Mouse (Mus musculus): ENCODE data around the gene Naa30. TPM values are rescaled to one million over a fixed set of nuclear protein-coding genes. Genes with fewer than 3 reads are reported as not detected.

Naa30 gene
- polyA plus RNA-seq, 1 experiment = 8.5 TPM

GRCm38 (mm10) chr14:49226986-49227385 lies 55.0 kb downstream of the Naa30 start:
- TF ChIP-seq CTCF (IDR thresholded peaks at IDR 0.05; ENCODE audit: control insufficient read depth, insufficient read depth, insufficient read length) (no peak), FOSL1 (IDR thresholded peaks at IDR 0.05; ENCODE audit: insufficient read depth, low read length, poor library complexity, severe bottlenecking) (no peak), MAX (IDR thresholded peaks at IDR 0.05) (no peak), MYOG (IDR thresholded peaks at IDR 0.05; ENCODE audit: control insufficient read depth, extremely low read depth, insufficient read length) (no peak), CEBPB (IDR thresholded peaks at IDR 0.05; ENCODE audit: low read depth) (no peak), MYOD1 (IDR thresholded peaks at IDR 0.05; ENCODE audit: control insufficient read depth, insufficient read length, low read depth) (no peak), USF1 (IDR thresholded peaks at IDR 0.05; ENCODE audit: low read depth) (no peak)
- no peak overlapping the region for H3K4me3 ChIP-seq (ENCODE audit: insufficient read depth, poor library complexity, severe bottlenecking)
- no peaks in the 10 kb centered on the region for H3K36me3 ChIP-seq (ENCODE audit: control insufficient read depth, insufficient read depth)

GRCm38 (mm10) chr14:49231845-49232244 lies 59.8 kb downstream of the Naa30 start:
- TF ChIP-seq CEBPB (IDR thresholded peaks at IDR 0.05; ENCODE audit: low read depth) = no peak
- TF ChIP-seq MAX (IDR thresholded peaks at IDR 0.05) = no peak
- TF ChIP-seq CTCF (IDR thresholded peaks at IDR 0.05; ENCODE audit: control insufficient read depth, insufficient read depth, insufficient read length) = no peak
- TF ChIP-seq MYOD1 (IDR thresholded peaks at IDR 0.05; ENCODE audit: control insufficient read depth, insufficient read length, low read depth) = no peak
- no peak for TF ChIP-seq MYOG (IDR thresholded peaks at IDR 0.05; ENCODE audit: control insufficient read depth, extremely low read depth, insufficient read length)
- no peak for TF ChIP-seq USF1 (IDR thresholded peaks at IDR 0.05; ENCODE audit: low read depth)
- TF ChIP-seq FOSL1 (IDR thresholded peaks at IDR 0.05; ENCODE audit: insufficient read depth, low read length, poor library complexity, severe bottlenecking) = no peak
- no peak overlapping the region for H3K4me3 ChIP-seq (ENCODE audit: insufficient read depth, poor library complexity, severe bottlenecking)
- H3K36me3 ChIP-seq (ENCODE audit: control insufficient read depth, insufficient read depth) = no peaks in the 10 kb centered on the region
- no peaks in the 10 kb centered on the region for H3K79me3 ChIP-seq (ENCODE audit: low read depth)
- H3K27me3 ChIP-seq (ENCODE audit: control insufficient read depth, insufficient read depth, insufficient read length) = no peaks in the 10 kb centered on the region
- no peak overlapping the region for H3ac ChIP-seq (ENCODE audit: control insufficient read depth, insufficient read length, low read depth)
- H3K79me2 ChIP-seq (ENCODE audit: control insufficient read depth, insufficient read depth) = no peaks in the 10 kb centered on the region

More at GRCm38 (mm10) chr14:49226986-49227385, 55.0 kb downstream of the Naa30 start:
- Histone ChIP-seq H3K27me3 (ENCODE audit: control insufficient read depth, insufficient read depth, insufficient read length) (no peaks in the 10 kb centered on the region), H3K79me2 (ENCODE audit: control insufficient read depth, insufficient read depth) (no peaks in the 10 kb centered on the region), H3K79me3 (ENCODE audit: low read depth) (no peaks in the 10 kb centered on the region), H3ac (ENCODE audit: control insufficient read depth, insufficient read length, low read depth) (no peak overlapping the region)

- no peaks in the 10 kb centered on the region for H3K79me3 ChIP-seq (ENCODE audit: low read depth)
- no peaks in the 10 kb centered on the region for H3K36me3 ChIP-seq (ENCODE audit: control insufficient read depth, insufficient read depth)
- H3K79me2 ChIP-seq (ENCODE audit: control insufficient read depth, insufficient read depth) = no peaks in the 10 kb centered on the region
- TF ChIP-seq CTCF (IDR thresholded peaks at IDR 0.05; ENCODE audit: control insufficient read depth, insufficient read depth, insufficient read length) = no peak
- no peaks in the 10 kb centered on the region for H3K27me3 ChIP-seq (ENCODE audit: control insufficient read depth, insufficient read depth, insufficient read length)
- H3ac ChIP-seq (ENCODE audit: control insufficient read depth, insufficient read length, low read depth) = no peak overlapping the region
- no peak overlapping the region for H3K4me3 ChIP-seq (ENCODE audit: insufficient read depth, poor library complexity, severe bottlenecking)
Observed at GRCm38 (mm10) chr14:49234788-49235515, 62.9 kb downstream of the Naa30 start.

GRCm38 (mm10) chr14:49238206-49238605 lies 66.2 kb downstream of the Naa30 start:
- TF ChIP-seq MYOD1 (IDR thresholded peaks at IDR 0.05; ENCODE audit: control insufficient read depth, insufficient read length, low read depth) (no peak), USF1 (IDR thresholded peaks at IDR 0.05; ENCODE audit: low read depth) (no peak), FOSL1 (IDR thresholded peaks at IDR 0.05; ENCODE audit: insufficient read depth, low read length, poor library complexity, severe bottlenecking) (no peak), MAX (IDR thresholded peaks at IDR 0.05) (no peak), CTCF (IDR thresholded peaks at IDR 0.05; ENCODE audit: control insufficient read depth, insufficient read depth, insufficient read length) (no peak), MYOG (IDR thresholded peaks at IDR 0.05; ENCODE audit: control insufficient read depth, extremely low read depth, insufficient read length) (no peak), CEBPB (IDR thresholded peaks at IDR 0.05; ENCODE audit: low read depth) (no peak)

More at GRCm38 (mm10) chr14:49238206-49238605, 66.2 kb downstream of the Naa30 start:
- Histone ChIP-seq H3K79me3 (ENCODE audit: low read depth) (no peaks in the 10 kb centered on the region), H3K4me3 (ENCODE audit: insufficient read depth, poor library complexity, severe bottlenecking) (no peak overlapping the region), H3K79me2 (ENCODE audit: control insufficient read depth, insufficient read depth) (no peaks in the 10 kb centered on the region), H3K27me3 (ENCODE audit: control insufficient read depth, insufficient read depth, insufficient read length) (no peaks in the 10 kb centered on the region), H3ac (ENCODE audit: control insufficient read depth, insufficient read length, low read depth) (no peak overlapping the region), H3K36me3 (ENCODE audit: control insufficient read depth, insufficient read depth) (no peaks in the 10 kb centered on the region)

Other genes starting within 250 kb of the Naa30 start
- 2.3 TPM for gene Ap5m1, start 106.1 kb upstream of the Naa30 start, polyA plus RNA-seq (2012; fragmentation: generic; extraction: Trizol)
- gene Exoc5, start 105.6 kb upstream of the Naa30 start, polyA plus RNA-seq (2012; fragmentation: generic; extraction: Trizol) = 12.9 TPM
- not detected for gene ccdc198, start 73.2 kb downstream of the Naa30 start, polyA plus RNA-seq (2012; fragmentation: generic; extraction: Trizol)

Data from C2C12 (cell line).